Mouse (Mus musculus): Measurements from ENCODE around the gene Dennd2a.
"Not testable (repeated sequence)": the region's sequence is repeated elsewhere in the genome, so short reads cannot be mapped to it uniquely, and the experiment has no call there.

Gene Dennd2a

DNA sequence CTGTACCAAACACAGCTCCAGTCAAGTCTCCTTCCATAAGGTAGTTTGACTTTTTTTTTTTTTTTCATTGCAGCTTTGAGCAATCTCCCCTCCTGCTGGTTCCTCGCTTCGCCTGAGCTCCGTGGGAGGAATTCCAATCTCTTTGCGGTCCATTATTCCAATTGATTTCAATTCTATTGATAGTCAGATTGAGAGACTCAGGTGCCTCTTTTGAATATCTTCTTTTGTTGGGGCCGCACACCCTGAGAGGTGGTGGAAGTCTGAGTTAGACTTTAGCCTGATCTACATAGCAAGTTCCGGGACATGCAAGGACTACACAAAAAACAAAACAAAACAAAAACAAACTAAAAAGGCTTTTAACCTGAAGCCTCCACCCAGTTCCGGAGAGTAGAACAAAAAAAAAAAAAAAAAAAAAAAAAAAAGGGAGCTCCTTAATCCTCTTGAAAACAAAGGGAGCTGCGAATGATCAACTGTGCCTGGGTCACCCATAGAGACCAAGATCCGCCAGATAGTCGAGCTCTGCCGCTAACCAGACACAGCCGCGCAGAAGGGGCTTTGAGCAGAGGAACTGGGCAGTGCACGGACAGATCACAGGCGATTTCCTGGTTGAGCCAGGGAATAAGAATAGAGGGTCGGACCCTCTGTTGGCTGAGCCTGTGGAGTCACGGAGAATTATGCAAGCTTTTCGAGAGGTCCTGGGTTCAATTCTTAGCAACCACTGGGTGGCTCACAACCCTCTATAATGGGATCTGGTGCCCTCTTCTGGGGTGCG is 111.7 kb downstream of the Dennd2a start:
- no peak for DNase-seq

DNA sequence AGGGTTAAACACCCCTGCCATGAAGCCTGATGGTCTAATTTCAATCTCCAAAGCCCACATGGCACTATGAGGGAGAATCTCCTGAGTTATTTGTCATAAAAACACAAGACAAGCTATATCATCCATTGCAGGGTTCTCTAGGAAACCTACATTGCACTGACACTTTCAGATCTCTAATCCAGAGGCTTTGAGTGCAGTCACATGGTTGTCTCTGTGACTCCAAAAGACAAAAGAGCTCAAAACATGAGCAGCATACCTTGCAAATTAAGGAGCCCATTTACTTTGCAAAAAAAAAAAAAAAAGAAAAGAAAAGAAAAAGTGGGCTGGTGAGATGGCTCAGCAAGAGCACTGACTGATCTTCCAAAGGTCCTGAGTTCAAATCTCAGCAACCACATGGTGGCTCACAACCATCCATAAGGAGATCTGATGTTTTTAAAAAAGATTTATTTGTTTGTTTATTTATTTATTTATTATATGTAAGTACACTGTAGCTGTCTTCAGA is 114.8 kb downstream of the Dennd2a start:
- DNase-seq, result no peak

DNA sequence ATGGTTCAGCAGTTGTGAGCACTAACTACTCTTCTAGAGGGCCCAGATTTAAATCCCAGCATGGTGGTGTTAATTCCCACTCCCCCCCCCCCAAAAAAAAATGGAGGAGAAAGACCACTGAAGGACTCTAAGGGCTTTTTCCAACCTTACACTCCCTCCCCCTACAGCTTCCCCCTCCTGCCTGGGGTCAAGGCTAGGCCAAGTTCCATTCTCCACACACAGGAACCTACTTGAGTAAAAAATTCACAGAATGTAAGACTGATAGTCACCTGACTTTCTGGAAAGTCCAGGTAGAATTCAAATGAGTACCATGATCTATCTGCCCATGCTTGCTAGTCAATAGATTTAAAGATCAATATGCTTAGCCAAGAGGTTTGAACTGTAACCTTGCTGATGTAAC is 117.5 kb downstream of the Dennd2a start:
- DNase-seq, result no peak

DNA sequence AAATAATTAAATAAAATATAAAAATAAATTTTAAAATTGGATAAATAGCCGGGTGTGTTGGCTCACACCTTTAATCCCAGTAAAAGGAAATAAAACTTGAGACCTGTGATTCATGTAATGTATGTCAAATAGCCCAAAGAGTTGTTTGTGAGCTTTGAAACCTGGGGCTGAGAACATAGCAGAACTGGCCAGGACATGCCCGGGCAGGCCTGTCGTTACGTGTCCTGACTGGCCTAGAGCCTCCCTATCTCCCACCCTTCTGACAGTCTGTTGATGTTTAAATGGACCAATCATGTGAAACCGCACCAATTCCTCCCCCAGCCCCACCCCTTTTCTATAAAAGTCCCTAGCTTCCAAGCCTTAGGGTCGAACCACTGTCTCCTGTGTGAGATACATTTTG is 120.1 kb downstream of the Dennd2a start:
- DNase-seq, result not testable (repeated sequence)

DNA sequence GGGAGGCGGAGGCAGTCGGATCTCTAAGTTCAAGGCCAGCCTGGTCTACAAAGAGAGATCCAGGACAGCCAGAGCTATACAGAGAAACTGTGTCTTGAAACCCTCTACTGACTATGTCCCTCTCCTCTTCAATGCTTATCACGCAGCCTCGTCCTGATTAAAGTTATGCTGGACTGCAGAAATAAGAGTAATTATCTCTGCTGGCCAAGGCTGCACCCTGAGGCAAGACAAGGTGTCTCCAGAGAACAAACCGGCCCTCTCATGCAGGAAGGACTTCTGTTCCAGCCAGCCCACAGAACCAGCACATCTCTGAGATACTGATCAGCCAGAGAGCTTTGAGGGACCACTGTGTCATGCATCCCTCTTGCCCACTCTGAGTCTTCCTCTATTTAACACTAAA is 121.8 kb downstream of the Dennd2a start:
- DNase-seq, result no peak

DNA sequence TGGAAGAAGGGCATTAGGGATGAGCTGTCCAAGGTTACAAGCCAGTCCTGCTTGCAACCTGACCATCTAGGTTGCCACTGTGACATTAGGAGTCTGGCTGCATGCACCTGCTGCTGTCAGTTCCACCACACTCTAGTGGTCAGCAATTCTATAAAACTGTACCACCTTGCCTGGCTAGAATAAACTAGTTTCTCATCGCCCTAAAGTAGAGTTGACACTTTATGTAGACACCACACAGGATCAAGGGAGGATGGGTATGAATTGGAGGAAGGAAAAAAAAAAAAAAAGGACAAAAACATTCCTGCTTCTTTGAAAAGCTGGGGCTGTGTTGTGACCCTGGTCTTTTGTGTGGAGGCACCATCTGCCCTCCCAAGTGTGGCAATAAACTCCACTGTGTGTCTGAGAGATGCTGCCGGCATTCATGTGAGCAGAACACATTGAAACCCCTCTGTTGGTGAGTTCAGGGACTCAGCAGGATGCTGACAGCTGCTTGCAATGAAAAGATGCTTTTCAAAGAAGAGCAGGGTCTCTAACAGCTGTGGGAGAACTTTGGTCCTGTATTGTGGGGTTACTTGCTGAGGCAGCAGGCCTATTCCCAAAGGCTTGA is 122.7 kb downstream of the Dennd2a start:
- DNase-seq, result no peak

DNA sequence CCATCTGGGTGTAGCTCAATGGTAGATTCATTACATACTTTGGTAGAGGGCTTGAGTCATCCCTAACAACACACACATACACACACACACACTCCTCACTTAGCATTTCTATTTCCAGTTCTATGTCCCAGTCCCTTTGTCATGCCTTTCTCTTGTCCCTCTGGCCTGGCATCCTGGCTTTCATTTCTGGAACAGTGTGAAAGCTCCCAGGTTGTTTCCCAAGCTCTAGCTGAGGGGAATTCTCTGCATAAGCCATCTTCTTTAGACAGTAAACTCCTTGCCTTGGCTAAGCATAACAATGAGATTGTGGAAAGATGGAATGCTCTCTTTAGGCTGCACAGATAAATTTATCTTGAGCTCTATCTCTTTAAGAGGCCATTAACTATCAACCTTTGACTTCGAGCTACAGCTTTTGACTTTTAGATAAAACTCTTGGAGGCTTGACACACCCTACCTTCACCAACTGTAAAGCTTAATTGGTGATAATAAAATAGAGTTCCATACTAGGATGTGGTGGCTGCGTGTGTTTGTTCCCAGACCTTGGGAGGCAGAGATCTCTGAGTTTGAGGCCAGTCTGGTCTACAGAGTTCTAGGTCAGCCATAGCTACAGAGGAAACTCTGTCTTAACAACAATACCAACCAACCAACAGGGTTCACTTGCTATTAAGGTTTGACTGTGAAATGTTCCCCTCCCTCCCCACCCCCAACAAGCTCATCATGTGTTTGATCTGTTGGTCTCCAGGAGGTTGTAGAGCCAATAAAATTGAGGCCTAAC is 123.4 kb downstream of the Dennd2a start:
- DNase-seq, result no peak

DNA sequence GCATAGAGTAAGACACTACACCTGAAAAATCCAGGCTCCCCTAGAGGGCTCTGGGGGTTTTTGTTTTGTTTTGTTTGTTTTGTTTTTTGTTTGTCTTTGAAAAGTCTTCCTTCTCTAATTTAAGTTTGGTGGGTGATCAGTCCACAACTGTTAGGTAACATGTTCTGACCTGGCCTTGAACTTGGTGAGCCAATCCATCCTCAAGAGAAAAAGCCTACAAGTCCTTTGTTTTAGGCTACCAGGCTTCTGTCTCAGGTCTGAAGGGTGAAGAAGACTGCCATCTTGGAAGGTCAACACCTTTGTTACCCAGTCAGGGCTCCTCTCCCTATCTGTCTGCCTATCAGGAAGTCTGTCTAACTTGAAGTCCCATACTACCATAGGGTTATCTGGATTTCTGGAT is 124.0 kb downstream of the Dennd2a start:
- no peak for DNase-seq

DNA sequence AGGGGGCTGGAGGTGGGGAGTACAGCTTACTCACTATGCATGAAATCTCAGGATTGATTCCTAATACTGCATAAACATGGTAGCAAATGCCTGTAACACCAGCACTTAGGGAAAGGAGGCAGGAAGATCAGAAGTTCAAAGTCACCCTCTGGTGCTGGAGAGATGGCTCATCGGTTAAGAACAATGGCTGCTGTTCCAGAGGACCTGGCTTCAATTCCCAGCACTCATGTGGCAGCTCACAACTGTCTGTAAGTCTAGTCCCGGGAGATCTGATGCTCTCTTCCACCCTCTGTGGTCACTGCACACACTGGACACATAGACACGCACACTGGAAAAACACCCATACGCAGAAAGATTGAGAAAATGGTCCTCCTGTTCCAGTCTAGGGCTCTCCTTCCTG is 124.5 kb downstream of the Dennd2a start:
- no peak for DNase-seq

DNA sequence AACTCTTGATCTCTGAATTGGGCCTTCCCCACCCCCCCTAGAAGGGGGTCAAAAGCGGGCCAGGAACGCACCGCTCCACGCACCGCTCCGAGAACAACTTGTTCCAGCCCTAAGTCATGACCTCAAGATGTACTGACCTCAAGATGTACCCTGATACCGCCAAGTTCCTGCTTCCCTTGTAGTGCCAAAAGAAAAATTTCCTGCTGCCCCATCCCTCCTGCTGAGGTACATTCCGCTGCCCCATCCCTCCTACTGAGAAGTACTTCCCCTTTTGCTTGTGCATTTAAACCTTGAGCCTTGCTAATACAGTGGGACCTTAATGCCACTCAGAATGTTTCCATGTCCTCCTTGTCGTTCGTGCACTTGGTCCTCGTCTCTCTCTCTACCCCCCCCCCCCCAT is 126.9 kb downstream of the Dennd2a start:
- no peak for DNase-seq

DNA sequence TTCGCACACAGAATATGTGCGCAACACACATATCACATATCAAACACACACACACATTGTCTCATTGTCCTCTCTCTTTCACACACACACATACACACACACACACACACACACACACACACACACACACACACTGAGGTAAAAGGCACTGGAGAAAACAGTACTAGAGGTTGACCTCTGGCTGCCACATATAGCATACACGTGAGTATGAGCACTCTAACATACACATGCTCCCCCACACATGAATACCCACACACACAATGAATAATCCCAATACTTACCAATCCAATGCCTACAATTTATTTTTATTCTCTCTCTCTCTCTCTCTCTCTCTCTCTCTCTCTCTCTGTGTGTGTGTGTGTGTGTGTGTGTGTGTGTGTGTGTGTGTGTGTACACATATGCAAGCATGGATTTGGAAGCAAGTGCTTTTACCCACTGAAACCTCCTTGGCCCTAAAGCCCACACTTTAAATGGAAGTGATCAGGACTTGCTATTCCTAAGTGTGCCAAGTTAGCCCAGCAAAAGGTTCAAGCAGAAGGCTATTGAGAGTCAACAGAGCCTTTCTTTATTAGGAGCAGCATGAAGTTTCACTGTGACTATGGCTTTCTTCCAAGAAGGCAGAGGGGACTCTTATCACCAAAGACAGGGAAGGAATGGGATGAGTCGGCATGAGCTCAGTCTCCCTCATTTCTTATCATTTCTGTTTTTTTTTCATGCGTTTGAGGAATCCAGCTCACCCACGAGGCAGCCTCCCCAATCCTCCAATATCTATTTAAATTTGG is 128.5 kb downstream of the Dennd2a start:
- no peak for DNase-seq

DNA sequence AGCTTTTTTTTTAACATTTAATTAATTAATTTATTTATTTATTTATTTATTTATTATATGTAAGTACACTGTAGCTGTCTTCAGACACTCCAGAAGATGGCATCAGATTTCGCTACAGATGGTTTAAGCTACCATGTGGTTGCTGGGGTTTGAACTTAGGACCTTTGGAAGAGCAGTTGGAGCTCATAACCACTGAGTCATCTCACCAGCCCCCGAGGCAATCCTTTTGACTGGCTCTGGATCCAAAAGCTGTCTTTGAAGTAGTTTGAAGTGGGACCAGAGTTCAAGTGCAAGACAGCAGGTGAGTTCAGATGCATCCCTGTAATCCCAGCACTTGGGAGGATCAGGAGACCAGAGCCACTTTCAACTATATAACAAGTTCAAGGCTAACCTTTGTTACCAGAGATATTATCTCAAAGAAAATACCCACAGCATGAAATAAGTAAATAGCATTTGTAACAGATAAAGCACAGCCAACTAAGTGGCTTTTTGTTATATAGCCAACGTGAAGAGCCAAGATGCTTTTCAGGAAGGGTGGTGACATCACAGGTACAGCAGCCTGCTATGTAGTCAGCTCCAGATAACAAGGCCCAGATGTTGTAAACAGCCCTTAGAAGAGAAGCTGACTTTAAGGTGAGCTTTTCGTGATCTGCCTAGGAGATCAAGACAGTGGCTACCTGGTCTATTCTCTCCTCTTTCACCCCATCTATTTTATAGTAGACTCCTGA is 130.2 kb downstream of the Dennd2a start:
- DNase-seq, result no peak

DNA sequence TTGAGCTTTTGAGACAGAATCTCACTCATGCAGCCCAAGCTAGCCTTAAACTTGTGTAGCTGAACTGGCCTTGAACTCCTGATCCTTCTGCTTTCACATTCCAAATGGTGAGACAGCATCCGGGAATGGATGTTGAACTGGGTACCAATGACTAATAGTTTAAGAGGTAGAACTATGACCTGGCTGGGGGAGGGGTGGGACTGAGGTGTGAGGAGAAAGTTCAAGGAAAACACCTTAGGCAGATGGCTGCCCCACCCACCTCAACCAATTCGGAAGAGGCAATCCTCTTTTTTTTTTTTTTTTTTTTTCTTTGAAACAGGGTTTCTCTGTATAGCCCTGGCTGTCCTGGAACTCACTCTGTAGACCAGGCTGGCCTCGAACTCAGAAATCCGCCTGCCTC is 130.9 kb downstream of the Dennd2a start:
- DNase-seq, result no peak

DNA sequence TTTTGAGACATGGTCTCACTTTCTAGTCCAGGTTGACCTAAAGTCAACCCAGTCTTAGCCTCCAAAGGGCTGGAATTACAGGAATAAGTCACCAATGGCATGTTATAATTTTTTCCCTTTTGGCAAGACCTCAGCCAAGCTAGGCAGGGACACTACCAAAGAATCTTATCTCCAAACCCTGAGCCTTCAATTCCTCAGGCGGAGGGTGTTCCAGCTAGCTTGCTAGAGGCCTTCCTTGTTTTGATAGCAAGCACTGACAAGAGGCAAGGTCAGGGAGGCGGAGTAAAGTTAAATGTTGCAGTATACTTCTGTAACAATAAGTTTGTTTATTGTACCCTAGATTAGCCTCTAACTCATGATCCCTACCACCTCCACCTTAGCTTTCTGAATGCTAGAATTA is 132.5 kb downstream of the Dennd2a start:
- DNase-seq, result no peak

DNA sequence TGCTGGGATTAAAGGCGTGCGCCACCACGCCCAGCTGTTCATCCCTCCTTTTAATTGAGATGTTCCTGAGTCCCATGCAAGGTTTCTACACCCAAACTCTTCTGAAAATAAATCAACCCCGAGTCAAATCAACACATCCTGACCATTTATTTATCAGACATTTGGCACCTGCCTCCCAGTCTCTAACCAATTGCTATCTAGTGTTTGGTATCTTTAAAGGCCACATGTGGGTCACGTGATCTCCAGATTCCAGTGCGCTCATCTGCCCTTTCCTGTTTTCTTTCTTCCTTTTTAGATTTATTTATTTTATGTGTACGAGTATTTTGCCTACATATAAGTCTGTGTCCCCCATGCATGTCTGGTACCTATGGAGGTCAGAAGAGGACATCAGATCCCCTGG is 134.0 kb downstream of the Dennd2a start:
- no peak for DNase-seq

DNA sequence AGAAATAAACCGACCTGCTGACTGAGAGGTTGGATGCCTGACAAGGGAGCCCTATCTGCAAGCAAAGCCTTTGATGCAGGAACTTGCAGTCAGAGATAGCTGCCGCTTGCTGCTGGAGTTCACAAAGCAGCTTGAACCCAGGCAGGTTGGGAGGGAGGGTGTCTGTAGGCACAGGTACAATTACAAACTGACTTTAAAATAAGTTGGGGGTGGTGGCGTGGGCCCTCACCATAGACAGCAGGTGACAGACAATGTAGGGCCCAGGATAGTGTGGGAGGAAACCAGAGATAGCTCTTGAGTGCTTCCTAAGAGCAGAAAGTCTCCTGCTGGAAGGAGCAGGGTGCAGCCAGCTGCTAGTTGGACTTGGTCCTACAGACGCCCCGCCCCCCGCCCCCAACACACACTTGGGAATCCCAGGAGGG is 134.5 kb downstream of the Dennd2a start:
- DNase-seq, result no peak

DNA sequence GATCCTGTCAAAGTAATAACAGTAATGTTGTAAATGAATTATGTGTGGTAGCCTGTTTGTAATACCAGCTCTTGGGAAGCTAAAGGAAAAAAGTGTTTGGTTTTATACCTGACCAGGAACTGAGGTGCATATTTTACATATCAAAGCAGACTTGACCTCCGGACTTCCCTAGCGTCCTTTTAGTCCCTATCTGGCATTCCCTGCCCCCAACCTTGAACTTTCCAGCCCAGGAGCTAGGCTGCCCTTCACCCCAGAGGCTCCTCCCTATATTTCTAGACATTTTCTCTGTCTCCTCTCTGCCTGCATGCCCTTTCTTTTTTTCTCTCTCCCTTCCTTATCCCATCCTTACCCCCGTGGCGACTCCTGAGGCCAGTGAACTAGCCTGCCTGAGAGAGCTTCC is 136.8 kb downstream of the Dennd2a start:
- no peak for DNase-seq

DNA sequence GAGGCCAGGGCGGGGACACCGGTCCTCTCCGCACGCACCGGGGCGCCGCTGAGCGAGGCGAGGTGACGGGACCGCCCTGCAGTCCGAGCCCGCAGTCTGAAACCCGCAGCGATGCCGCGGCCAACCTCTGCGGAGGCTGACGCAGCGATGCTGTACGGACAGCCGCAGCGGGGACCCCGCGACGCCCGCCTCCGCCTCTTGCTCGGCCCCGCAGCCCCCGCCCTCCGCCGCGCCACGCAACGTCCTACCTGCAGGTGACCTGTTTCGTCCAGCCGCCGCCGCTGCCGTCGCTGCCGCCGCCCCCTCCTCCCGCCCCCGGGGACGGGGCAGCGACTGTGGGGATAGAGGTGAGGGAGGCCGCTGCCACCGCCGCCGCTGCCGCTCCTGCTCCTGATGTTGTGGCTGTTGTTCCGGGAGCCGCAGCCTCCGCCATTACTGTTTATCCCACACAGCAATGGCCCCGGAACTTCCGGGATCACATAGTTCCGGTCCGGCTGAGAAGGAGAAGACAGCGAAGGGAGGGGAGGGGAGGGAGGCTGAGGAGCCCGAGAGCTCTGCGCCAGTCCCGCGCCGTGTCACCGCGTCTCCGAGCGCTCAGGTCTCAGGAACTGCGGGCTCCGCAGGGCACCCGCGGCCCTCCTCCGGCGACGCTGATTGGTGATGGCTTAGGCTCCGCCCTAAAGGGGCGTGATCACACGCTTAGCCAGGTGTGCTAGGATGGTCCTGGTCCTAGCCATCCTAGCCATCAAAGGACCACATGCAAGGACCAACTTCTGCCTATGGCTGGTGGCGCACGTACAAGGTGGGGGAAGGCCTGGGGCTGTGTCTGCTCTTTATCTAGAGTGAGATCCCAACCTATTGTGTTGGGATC is 137.6 kb downstream of the Dennd2a start, which contains the start of gene Mkrn1:
Gene Mkrn1, minus strand, starts transcription at position 612 of the 871 bp plus-strand sequence.
- DNase-seq, result peak; percentile 94 to 96

DNA sequence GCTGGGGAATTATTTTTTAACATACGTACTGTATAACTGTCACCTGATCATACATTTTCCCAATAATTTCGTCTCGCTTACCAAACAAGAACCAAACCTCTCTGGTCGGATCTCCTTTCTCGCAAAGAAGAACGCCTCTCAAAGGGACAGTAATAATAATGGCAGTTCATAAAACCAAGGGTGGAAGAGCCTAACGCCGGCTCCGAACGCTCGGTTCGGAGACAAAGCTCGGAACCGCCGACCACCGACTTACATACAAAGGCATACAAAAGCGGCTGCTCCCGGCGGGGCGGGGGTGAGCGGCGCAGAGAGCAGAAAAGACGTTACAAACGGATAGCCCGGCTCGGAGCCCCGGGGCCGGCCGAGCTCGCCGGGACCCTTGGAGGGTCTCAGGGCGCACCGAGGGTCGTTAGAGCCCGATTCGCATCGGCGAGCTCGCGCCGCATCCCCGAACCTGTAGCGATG is 138.2 kb downstream of the Dennd2a start:
- no peak for DNase-seq

DNA sequence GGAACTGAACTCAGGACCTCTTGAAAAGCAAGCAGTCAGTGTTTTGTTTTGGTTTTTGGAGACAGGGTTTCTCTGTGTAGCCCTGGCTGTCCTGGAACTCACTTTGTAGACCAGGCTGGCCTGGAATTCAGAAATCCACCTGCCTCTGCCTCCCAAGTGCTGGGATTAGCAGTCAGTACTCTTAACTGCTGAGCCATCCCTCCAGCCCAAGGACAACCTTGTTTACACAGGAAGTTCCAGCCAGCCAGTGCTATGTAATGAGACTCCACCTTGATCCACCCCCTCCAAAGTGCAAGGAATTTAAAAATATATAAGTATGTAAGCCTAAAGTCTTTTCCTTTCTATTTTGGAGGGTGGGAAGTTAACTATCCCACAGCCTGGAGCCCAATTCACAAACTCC is 141.0 kb downstream of the Dennd2a start:
- DNase-seq, result not testable (repeated sequence)

DNA sequence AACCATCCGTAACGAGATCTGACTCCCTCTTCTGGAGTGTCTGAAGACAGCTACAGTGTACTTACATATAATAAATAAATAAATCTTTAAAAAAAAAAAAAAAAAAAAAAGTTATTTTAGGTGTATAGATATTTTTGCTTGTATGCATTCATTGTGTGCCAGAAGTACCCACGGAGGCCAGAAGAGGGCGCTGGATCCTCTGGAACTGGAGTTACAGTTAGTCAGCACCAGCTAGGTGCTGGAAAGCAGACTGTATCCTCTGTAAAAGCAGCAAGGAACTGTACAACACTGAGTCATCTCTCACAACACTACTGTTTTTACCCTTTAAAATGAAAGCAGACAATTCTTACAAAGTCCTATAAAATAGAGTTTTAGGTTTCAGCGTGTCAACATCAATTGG is 141.9 kb downstream of the Dennd2a start:
- peak; percentile 71 to 86 for DNase-seq

Data from cerebellum, postnatal 25 days (tissue).